Mouse (Mus musculus) thymus, postnatal 36 days (tissue): ENCODE measurements around the gene 4930512M02Rik.
"Not testable (repeated sequence)": the region's sequence is repeated elsewhere in the genome, so short reads cannot be mapped to it uniquely, and the experiment has no call there.

Source experiments
- DNase-seq, 2 experiments: peaks; one replicate each; pipeline ENCODE4 v3.0.0; 2022; ENCODE audit warnings: mixed read lengths in 2 of 2

The 4930512M02Rik gene

DNA sequence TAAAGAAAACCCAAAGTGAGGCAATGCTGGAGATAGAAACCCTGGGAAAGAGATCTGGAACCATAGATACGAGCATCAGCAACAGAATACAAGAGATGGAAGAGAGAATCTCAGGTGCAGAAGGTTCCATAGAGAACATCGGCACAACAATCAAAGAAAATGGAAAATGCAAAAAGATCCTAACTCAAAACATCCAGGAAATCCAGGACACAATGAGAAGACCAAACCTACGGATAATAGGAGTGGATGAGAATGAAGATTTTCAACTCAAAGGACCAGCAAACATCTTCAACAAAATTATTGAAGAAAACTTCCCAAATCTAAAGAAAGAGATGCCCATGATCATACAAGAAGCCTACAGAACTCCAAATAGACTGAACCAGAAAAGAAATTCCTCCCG lies at the start of gene 4930512M02Rik:
Gene 4930512M02Rik, minus strand, starts transcription at position 101 of the 400 bp plus-strand sequence.
- DNase-seq: not testable (repeated sequence)

DNA sequence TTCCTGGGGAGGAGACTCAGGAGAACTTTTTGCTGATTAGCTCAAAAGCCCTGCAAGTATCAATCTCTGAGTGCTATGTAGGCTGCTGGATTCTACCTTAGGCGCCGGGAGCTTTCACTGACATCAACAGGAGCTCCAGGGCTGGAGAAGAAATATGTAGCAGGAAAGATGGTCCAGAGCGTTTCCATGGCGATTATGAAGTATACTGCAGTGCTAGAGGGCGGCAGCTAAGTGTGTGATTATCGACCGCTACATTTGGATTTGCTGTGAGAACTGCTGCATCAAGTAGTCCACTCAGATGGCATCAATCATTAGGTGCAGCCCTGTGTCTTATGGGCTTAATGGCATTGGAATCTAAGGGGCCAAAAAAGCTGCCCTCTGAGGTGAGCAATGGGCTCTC lies 49.5 kb upstream of the 4930512M02Rik start:
- no peak for DNase-seq

DNA sequence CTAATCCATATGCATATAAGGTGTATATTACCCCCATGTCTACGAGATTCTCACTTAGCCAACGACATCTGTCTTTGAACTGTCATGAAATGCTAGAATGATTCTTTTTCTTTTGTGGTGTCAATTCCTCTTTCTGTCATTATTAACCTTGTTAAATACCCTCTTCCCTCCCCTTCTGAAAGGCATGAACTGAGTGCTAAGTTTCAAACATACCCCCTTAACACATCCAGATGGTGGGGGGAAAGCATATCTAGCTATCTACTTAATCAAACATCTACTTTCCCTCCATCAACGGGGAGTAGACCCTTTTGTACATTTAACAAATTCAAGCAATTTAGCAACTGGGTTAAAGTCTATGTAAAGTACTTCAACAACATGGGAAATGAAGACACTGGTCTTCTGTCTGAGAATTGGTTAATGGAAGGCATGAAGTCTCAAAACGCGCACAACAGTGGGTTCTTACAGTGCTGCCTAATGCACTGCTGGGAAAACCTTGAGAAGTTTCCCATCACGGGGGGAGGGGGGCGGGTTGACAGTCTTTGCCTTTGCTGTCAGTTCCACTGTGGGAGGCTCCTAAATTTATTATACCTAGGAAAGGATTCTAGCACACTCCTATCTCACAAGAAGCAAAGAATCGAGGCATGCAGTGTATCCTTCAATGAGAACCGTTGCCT lies 48.6 kb upstream of the 4930512M02Rik start:
- DNase-seq: no peak

DNA sequence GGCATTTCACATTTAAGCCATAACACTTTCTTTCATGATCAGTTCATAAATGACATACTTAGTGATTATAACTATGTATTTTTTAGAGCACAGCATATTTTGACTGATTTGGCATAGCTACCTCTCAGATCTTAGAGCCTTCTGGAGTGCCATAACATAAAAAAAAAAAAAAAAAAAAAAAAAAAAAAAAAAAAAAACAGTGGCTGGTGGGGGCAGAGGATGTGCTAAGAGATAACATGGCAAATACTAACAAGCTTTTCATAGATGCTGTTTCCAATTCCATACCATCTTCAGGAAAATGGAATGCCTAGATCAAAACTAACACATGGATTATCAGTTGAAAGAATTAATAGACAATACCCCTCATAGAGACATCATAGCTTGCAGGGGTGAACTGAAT lies 47.4 kb upstream of the 4930512M02Rik start:
- DNase-seq: no peak

DNA sequence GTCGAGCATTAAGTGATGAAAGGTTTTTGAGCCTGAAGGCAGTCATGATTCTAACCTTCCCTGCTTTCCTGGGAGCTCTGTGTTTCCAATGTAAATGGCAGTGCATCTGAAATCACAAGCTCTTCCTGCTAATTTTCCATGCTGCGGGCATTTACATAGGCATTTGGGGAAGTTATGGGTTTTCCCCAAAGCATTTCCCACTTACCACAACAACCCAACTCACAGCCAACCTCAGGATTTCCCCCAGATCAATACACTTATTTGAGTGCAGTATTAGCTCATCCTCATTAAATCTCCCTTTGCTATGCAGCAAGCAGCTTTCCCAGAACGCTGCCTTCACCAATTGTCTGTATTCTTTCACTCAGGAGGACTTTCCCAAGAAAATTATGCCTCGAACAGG lies 45.3 kb upstream of the 4930512M02Rik start:
- DNase-seq: no peak

DNA sequence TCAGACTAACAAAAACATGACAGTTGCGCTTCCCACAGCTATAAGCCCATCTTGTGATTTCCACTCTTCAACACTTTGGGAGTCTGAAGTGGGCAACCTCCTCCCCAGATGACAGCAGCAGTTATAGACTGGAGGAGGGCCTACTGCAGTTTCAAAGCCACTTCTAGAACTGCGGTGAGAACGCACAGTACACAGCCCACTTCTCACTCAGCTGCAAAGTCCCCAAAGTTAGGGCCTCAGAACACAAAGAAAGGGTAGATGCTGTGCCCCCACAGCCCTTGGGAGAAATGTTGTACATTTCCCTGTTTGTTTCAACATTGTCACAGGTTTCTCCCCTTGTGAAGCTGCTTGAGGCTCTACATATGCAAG lies 40.3 kb upstream of the 4930512M02Rik start:
- peak; percentile 55 to 71 for DNase-seq

DNA sequence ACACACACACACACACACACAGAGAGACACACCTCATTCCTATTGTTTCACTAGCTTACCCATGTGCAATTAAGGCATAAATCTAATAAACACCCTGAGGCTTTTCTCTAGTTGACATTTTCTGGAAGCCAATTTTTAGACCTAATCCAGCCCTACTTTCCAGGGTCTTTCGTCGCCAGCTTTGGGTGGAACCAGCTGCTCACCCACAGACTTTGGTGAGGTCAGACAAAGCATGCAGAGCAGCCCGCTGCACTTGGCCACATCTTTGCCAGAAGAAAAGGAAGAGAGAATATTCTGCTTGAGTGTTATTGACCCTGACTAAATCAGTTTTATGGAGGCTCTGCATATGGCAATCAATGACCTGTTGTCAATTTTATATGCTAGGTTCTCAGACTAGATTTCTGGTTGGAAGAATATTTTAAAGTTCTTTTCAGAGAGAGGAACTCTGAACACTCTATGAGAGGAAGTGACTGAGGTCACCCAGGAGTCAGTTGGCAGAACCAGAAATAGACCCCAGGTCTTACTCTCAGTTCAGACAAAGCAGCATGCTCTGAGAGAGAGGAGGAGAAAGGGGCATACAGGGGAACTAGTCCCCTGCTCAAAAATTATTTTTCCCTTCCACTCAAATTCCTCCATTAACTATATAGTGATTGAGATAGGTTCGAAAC lies 39.8 kb upstream of the 4930512M02Rik start:
- DNase-seq: no peak

DNA sequence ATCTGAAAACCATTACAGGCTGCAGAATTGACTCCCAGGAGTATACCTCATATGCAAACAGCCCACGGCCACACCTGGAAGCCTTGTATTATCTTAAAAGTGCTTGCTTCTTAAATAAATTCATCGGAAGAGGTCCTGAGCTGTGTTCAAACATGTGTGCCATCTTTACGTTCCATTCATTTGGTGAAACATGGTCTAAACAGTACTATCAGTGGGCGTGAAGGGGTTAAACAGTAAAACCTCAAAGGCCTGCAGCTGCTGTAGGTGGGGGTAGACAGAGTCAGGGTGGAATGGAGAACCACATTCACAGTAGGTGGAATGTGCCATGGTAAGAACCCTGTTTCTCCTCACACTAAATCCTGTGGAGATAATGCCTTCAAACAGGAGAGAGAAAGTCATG lies 33.0 kb upstream of the 4930512M02Rik start:
- no peak for DNase-seq

DNA sequence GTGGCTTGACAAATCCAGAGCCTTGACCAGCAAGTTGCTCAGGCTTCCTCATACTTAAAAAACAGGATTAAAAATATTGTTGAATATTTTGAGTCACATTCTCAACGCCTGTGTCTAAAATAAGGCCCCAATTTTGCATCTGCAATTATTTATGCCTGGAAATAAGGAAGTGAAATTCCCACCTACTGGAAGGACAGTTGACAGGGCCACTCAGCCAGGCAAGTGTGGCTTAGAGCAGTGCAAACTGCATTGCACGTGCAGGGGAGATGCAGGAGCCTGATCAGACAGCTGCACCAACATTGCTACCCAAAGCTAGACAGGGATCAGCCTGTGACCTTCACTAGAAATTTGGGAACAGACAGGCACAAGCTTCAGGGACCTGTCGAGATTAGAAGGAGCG lies 31.2 kb upstream of the 4930512M02Rik start:
- DNase-seq: no peak

DNA sequence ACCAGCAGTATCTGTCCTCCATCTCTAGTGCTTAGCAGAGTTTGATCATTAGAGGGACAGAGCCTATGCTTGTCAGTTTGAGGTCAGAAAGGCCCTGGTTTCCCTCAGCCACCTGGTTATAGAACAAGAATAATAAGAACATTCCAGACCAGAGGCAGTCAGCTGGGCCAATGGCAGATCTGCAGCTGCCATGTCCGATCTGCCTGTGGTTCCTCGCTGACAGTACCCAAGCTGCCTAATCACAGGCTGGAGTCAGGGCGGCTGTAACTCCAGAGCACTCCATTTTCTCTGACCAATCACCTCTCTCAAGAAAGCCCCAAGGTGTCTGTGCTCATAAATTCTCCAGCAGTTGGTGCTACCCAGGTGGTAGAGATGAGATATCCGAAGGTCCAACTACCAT lies 30.0 kb upstream of the 4930512M02Rik start:
- no peak for DNase-seq

DNA sequence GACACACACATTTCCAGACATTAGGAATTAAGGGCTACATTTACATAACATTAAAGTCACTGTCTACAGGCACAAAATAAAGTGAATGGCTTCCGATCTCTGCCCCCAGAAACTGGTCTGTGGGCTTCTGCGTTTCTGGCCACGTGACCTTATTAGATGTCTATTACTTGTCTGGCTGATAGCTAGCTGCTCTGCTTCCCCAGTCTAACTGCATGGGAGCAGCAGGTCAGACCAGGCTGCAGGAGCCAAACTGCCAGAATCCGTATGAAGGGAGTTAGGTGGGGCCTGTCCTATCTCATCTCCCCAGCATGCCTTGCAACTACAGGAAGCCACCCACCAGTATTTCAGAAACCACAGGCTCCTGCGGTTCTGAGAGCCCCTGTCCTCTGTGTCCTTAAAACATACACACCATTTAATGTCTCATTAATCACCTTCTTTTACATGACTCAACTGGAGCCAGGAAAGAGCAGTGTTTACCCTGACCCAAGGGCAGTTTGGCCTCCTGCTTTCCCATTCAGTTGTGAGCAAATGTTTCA lies 29.4 kb upstream of the 4930512M02Rik start:
- DNase-seq: peak; percentile 70 to 78

DNA sequence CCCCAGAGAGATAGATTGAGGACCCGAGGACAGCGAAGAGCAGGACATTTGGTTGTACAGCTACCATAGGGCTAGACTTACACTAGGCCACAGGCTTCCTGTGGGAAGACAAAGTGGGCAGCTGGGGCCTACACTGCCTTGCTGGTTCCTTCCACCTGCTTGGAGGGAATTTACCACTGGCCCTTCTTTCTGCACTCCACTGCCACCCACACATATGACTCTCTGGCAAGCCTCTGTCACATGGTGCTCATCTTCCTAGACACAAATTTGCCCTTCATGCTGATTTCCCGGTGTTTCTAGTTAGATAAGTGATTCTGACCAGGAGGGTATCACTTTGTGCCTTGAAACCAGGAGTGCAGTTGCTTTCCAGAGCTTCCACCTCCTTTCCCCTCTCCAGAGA lies 28.8 kb upstream of the 4930512M02Rik start:
- DNase-seq: peak; percentile 45 to 53

DNA sequence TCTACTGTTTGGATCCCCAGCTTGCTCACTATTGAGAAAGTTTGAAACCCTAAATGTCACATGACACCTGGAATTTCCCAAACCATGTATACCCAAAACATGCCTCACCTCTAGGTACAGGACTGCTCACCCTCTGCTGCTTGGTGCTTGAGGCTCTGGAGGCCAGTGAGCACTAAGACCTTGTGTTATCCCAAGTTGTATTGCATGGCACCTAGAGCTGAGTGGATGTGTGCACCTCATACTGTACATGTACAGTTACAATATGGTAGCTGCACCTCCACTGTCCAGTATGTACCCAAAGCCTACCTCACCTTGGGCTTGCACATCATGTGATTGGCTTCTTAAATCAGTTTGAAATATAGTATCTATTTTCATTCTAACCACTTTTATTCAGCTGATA lies 16.7 kb upstream of the 4930512M02Rik start:
- DNase-seq: no peak

DNA sequence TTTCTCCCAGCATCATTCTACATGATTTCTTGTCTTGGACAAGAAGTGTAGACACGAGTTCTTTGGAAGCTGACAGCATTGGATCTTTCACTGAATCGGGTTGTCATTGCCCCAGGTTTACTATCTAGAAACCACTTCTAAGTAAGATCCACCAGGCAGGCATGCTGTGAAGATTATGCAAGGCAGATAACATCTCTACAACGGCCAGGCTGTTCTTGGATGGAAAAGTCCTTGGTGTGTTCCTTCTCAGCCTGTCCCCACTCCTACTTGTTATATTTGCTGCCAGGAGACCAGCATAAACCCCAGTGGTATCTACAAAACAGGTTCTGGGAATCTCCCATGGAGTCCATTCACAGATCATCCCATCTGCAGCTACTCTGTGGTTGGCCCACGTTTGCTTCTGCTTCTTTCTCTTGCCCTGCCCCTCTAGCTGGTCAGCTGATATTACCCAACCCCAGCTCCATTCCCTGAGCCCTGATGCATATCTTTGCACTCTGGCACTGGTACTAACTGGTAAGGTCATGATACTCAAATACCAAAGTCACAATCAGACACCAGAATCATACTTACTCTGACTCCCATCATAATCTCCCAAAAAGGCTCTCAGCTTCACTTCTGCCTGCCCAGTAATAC lies 3.4 kb downstream of the 4930512M02Rik start:
- no peak for DNase-seq

DNA sequence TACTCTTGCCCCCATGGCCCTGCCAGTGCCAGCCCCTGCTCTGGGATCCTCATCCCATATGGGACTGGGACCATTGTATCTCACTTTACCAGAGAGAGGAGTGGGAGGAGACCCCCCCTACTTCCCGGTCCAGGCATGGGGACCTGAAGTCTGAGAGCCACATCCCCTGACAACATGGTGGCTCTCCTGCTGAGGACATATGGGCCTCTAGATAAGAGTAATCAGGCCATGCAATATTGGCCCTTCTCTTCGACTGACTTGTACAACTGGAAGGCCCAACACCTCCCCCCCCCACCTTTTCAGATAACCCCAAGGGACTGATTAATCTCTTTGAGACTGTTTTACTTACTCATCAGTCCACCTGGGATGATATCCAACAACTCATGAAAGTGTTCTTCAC lies 18.4 kb downstream of the 4930512M02Rik start:
- DNase-seq: no peak

DNA sequence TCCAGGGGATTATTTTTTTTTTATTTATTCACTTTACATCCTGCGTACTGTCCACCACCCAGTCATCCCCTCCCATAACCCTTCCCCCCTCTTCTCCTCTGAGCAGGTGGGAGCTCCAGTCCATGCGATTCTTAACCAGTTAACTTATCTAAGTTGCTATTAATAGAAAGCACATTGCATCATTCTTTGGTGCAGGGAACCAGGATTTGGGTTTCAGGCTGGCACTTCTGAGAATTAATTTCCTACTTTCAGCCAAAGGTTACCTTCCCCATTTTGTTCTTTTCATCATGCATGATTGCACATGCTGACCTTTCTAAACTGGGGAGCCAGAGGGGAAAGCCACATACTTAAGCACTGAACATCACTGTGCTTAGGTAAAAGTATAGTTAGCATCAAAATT lies 40.3 kb downstream of the 4930512M02Rik start:
- DNase-seq: no peak

DNA sequence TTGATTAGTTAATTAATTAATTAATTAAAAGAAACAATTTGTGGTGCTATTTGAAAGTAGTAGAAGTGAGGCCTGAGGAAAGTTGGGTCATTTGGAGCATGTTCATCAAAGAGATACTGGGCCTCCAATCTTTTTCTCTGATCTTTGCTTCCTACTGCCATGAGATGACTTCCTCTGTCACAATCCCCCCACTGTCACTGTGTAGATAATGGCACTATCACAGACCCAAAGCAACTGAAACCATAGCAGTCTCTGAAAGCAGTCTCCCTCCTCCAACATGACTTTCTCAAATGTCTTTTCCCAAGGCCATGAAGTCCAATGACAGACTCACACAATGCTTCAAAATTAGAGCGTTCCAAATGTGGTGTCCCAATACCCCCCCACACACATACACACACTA lies 41.2 kb downstream of the 4930512M02Rik start:
- no peak for DNase-seq

DNA sequence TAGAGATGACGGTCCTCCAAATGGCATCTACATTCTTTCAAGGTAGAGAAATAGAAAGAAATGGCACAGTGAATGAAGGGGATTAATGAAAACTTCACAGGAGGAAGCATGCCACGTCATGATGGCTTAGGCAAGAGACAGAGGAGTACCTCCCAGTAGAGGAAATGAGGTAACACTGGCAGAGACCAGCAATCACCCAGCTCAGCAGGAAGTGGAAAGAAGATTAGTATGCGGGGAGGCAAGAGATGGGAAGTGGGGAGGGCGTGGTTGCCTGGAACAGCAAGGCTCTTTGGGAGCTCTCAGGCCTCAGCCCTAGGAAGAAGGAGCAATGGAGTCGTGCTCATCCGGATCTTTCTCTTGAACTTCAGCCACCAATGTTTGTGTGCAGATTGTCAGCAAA lies 53.9 kb downstream of the 4930512M02Rik start:
- DNase-seq: peak; percentile 53 to 70

DNA sequence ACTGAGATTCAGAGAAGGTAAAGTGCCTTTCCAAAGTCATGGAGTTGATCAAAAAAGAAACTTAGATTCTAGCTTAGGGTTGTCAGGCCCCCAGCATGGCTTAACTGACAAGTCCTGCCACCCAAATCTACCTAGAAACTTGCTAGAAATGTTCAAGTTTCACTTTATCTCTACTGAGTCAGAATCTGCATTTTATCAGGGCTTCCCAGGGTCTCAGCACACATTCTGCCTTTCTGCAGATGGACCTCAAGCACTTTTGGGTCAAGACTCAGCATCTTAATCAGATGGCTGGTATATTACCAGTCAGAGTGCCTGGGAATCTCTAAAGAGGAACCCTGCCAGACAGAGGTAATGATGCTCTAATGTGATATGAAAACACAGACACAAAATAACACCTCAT lies 56.9 kb downstream of the 4930512M02Rik start:
- no peak for DNase-seq

DNA sequence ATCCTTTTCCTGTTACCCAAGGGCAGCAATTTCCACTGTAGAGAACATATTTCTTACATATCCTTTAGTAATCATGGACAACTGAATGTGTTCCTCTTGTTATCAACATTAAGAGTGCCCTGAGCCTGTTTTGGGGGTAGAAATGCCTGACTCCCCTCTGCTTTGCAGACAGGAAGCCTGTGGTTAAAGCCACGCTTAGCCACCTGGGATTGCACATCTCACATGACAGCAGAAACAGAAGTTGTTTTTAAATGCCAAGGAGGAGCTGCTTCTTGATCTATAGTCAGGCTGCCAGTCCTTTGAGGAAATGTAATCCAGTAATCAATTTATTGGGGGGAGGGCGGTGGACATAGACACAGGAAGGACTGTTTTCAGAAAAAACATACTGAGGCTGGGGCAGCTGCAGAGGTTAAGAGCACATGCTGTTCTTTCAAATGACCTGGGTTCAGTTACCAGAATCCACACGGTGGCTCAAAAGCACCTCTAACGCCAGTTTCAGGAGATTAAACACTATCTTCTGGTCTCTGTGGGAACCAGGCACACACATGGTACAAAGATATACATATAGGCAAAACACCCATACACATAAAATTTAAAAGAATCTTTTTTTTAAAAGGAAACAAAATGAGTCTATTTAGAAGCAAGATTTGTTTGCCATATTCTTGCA lies 58.0 kb downstream of the 4930512M02Rik start:
- DNase-seq: peak; percentile 63 to 75

DNA sequence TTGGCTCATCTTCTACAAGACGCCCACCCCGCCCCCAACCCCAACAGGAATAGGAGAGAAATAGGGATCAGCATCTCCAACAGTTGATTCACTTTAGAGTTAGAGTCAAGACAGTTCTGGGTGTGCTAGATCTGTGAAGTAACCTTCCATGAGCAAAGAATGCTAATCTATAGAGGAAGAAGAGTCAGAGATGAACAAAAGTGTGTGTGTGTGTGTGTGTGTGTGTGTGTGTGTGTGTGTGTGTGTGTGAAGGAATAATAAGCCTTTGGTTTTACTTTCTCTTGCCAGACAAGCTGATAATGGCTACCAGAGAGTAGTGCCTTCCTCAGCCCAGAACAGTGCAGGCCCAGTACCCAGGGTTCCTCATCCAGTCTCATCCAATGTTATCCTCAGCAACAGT lies 59.6 kb downstream of the 4930512M02Rik start:
- no peak for DNase-seq

DNA sequence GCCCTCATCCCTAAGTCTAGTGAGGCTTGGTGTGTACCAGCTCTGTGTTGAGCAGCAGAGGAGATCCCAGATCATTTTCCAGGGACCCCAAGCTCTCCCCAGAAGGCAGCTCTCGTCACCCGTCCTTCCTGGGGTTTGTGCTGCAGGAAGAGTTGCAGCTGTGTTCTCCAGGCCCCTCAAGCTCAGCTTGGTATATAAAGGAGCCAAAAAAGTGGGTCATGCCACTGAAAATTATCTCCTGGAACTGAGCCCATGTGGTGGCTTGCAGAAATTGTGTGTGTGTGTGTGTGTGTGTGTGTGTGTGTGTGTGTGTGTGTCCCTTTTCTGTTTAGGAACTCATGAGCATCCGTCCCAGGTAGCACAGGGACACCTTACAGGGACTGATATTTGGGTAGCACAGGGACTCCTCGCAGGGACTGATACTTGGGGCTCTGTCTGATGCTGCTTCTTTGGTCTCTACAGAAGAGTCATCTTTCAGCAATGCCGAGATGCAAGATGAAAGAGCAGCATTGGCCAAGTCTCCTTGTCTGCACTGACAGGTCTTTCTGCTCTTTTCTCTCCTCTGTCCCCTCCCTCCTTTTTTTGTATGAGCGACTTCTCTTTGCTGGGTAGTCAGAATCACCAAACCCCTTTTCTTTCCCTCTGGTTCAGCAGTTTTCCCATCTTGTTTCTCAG lies 62.4 kb downstream of the 4930512M02Rik start:
- peak; percentile 47 to 65 for DNase-seq
